Mouse (Mus musculus): Measurements from ENCODE around the gene Wdr41. TPM values are rescaled to one million over a fixed set of nuclear protein-coding genes. Genes with fewer than 3 reads are reported as not detected.

Wdr41 gene
- total RNA-seq (2017): 18.5 and 19.9 TPM in 2 replicates

DNA sequence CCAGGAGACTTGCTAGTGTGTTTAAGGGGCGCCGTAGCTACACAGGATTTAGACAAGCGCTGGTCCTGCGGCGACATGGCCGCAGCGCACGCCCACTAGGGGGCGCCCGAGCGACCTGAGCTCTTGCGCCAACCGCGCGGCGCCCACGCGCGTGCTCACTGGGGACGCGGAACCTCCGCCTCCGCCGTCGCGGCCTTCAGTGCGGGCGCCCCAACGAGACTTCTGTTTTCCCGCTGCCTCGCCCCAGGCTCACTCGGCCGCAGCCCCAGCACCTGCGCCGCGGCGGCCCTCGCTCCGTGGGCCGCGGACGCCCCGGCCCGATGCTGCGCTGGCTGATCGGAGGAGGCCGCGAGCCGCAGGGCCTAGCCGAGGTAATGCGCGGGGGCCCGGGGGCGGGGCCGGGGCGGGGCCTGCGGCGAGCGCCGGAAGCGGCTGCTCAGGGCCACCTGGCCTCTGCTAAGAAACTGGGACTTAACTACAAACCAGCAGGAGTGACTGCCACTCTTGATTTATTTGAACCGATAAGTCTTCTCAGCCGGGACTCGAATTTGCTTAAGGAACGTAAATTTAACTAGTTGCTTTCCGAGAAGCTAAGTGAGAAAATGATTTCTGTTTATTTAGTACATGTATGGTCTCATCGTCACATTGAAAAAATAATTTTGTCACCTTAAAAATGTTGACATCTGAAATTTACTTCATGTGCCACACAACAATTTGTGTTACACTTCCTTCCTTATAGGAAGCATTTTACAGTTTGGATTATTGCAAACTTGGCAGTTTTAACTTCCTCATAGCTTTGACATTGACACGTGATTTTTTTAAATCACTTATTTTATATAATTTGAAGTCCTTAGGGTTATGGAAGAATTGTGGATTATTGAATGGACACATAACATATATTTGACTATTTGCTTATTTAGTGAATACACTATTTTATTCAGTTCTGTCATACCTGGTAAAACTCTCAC is at the start of gene Wdr41:
Gene Wdr41 (plus strand): TSS at position 126 of the 968 bp plus-strand sequence.
- peak; percentile 93 for ATAC-seq (replicated peaks; ENCODE audit: low read depth, poor library complexity, severe bottlenecking)

- ATAC-seq (replicated peaks; ENCODE audit: low read depth, poor library complexity, severe bottlenecking): no peak
Observed at GRCm38 (mm10) chr13:94928086-94928485, 48.1 kb upstream of the Wdr41 start.

DNA sequence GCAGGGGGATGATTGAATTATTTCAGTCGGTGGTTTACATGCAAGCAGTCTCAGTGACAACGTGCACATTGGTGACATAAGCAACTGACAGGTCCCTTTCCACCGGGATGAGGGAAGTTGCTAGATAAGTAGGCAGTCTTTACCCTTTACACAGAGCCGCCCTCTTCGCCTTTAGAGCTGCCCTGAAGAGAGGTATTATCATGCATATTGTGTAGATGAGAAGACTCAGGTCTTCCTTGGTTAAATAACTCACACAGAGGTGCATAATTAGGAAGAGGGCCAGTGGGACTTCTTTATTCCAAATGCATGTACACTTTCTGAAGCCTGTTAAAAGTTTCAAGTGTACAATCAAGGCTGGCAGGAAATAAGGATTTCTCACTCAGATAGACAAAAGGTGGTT is 37.7 kb upstream of the Wdr41 start:
- no peak for ATAC-seq (replicated peaks; ENCODE audit: low read depth, poor library complexity, severe bottlenecking)

DNA sequence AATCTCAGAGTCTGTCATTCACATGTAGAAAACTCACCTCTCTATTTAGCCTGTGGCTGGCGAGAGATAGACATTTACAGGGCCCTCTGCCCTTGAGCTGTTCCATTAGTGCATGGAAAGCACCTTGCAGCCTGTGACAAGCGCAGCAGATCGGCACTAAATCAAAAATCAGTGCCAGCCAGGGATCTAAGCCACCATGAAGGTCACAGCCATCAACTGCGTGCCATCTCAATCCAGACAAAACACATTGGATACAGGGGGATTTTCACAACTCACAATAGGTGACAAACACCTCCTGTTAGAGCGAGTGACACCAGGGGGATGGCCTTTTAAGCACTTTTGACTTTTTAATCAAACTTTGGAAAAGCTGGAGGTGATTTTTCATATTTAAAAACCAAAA is 36.0 kb upstream of the Wdr41 start:
- ATAC-seq (replicated peaks; ENCODE audit: low read depth, poor library complexity, severe bottlenecking): no peak

DNA sequence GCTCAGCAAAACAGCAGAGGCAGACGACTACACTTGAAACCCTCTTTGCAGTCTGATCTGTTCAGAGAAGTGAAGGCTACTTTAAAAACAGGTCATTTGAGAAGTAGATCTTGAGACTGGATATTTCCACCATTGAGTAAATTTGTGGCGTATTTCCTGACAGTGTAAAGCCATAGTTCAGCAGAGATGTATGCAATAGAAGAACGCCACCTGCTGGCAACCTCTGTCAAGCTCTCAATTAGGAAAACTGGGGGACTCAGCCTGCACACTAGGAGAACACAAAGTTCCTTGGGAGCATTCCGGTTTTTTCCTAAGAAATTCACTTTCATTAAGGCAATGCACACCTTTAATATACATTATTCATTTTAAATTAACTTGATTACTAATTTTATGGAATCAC is 34.9 kb upstream of the Wdr41 start:
- peak; percentile 63; the same call in 1 of the 2 replicates for ATAC-seq (replicated peaks; ENCODE audit: low read depth, poor library complexity, severe bottlenecking)

- no peak for ATAC-seq (replicated peaks; ENCODE audit: low read depth, poor library complexity, severe bottlenecking)
Observed at GRCm38 (mm10) chr13:94955941-94956340, 20.2 kb upstream of the Wdr41 start.

DNA sequence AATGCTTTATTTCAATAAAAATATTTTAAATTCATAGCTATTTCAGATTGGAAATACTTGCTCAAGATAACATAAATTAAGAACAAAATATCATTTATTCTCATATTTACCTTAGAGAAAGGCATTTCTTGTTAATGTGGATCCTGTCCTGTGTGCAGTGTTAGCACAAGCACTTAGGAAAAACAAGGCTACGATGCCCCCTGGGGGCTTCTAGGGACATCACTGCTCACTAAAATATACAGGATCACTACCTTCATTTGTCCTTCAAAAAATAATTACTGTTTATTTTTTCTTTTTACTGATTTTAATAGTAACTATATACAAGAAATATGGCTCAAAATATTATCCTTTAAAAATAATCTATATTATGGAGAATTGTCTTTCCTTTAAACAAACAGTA is 18.2 kb upstream of the Wdr41 start:
- ATAC-seq (replicated peaks; ENCODE audit: low read depth, poor library complexity, severe bottlenecking): peak; percentile 56; the same call in 1 of the 2 replicates

- ATAC-seq (replicated peaks; ENCODE audit: low read depth, poor library complexity, severe bottlenecking): no peak
Observed at GRCm38 (mm10) chr13:94969992-94970553, 6.1 kb upstream of the Wdr41 start.

DNA sequence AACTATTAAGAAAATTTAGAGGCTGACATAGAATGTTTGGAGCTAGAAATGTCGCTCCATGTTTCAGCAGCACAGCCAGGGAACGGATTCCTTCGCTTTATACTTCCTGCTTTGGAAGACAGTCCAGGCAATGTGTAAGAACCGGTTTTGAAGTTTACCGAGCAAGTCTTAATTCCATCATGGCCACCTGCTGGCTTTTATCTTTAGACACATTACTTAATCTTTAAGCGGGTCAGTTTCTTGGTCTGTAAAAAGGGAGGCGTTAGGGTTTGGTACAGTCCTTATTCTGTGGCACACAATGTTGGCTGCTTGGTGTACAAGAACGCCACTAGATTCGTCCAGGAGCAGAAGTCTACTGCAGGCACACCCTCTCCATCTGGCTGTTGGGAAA is 321 bp upstream of the Wdr41 start:
- peak; percentile 44 for ATAC-seq (replicated peaks; ENCODE audit: low read depth, poor library complexity, severe bottlenecking)

DNA sequence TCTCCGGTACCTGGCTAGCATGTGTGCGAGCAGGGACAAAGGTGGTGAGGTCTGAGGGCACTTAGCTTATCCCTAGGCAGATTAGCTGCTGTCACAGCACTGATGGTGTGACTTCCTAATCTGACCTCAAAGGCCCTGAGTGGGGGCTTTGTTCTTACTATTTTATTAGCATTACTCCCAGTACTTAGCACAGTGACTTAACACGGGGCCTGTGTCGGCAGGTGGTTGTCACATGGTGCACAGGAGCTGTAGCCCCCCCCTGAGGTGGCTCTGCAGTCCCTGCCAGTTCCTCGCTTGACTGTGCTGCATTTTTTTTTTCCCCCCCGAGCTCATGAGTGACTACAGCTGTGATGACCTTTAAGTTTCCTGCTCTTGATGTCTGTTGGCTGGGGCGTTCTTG is 2.9 kb downstream of the Wdr41 start:
- no peak for ATAC-seq (replicated peaks; ENCODE audit: low read depth, poor library complexity, severe bottlenecking)

- no peak for ATAC-seq (replicated peaks; ENCODE audit: low read depth, poor library complexity, severe bottlenecking)
Observed at GRCm38 (mm10) chr13:94990516-94990915, 14.4 kb downstream of the Wdr41 start.

- ATAC-seq (replicated peaks; ENCODE audit: low read depth, poor library complexity, severe bottlenecking): peak; percentile 81
Observed at GRCm38 (mm10) chr13:95007281-95007680, 31.1 kb downstream of the Wdr41 start.

- ATAC-seq (replicated peaks; ENCODE audit: low read depth, poor library complexity, severe bottlenecking): no peak
Observed at GRCm38 (mm10) chr13:95009261-95009660, 33.1 kb downstream of the Wdr41 start.

GRCm38 (mm10) chr13:95011546-95012257 is 35.6 kb downstream of the Wdr41 start:
- no peak for ATAC-seq (replicated peaks; ENCODE audit: low read depth, poor library complexity, severe bottlenecking)

DNA sequence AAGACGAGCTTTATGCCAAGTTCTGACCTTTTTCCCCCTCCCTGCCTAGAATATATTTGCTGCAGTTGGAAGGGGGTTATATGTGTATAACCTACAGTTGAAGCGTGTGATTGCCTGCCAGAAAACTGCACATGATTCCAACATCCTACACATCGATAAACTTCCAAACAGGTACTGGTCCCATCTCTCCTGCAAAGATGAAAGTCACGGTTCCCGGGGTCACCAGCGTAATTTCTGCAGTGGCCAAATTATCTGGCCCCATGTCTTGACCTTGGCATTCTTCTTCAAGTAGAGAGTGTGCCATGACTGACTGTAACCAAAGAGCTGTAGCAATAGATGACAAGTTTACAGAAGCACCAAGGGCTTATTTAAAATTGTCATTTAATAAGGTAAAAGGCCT is 41.1 kb downstream of the Wdr41 start:
- no peak for ATAC-seq (replicated peaks; ENCODE audit: low read depth, poor library complexity, severe bottlenecking)

GRCm38 (mm10) chr13:95017916-95018315 is 41.8 kb downstream of the Wdr41 start:
- peak; percentile 50; the same call in 1 of the 2 replicates for ATAC-seq (replicated peaks; ENCODE audit: low read depth, poor library complexity, severe bottlenecking)

GRCm38 (mm10) chr13:95019345-95019744 is 43.2 kb downstream of the Wdr41 start:
- ATAC-seq (replicated peaks; ENCODE audit: low read depth, poor library complexity, severe bottlenecking): peak; percentile 72

DNA sequence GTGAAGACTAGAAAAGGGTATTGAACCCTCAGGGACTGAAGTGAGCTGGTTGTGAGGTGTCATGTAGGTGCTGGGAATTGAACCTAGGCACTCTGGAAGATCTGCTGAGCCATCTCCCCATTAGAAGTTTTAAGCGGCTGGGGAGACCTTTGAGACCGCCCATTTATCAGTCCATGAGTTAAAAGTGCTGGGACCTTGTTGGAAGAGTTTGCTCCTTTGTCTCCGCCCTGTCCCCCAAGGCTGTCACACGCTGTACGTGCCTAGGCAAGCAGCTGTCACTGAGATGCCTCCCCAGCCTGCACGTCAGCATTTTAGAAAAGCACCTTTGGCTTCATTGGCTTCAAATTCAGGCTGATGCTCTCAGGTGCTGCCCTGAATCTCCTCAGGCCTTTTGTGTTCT is 44.1 kb downstream of the Wdr41 start:
- no peak for ATAC-seq (replicated peaks; ENCODE audit: low read depth, poor library complexity, severe bottlenecking)

- no peak for ATAC-seq (replicated peaks; ENCODE audit: low read depth, poor library complexity, severe bottlenecking)
Observed at GRCm38 (mm10) chr13:95030828-95031227, 54.7 kb downstream of the Wdr41 start.

DNA sequence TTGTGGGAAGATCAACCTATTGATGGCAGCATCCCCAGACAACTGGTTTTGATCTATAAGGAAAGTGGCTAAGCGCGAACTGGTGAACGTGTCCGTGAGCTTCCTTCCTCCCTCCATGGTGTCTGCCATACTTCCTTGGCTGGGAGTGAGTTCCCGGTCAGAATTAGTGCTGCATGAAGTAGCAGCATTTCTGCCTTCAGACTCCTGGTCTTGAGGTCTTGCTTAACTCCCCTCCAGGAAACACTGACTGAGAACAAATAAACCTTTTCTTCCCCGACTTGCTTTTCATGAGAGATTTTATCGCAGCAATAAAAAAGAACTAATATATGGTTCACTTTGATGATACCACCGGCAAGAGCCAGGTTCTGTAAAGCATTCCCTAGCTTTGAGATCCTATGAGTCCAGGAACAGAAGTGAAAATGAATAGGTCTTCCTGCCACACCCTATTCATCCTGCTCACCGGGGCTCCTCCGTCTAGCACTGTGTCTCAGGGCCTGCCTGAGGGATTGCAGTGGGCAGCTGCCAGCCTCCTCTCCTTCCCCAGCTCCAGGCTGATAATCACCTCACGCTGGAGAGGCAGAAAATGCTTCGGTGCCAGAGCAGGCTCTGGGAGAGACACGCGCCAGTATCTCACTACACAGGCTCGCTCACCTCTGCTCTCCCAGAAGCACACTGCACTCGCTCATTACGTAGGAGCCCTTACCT is 56.1 kb downstream of the Wdr41 start:
- ATAC-seq (replicated peaks; ENCODE audit: low read depth, poor library complexity, severe bottlenecking): no peak
